Mouse (Mus musculus): Measurements from ENCODE around the gene Wdfy1.

Gene Wdfy1

DNA sequence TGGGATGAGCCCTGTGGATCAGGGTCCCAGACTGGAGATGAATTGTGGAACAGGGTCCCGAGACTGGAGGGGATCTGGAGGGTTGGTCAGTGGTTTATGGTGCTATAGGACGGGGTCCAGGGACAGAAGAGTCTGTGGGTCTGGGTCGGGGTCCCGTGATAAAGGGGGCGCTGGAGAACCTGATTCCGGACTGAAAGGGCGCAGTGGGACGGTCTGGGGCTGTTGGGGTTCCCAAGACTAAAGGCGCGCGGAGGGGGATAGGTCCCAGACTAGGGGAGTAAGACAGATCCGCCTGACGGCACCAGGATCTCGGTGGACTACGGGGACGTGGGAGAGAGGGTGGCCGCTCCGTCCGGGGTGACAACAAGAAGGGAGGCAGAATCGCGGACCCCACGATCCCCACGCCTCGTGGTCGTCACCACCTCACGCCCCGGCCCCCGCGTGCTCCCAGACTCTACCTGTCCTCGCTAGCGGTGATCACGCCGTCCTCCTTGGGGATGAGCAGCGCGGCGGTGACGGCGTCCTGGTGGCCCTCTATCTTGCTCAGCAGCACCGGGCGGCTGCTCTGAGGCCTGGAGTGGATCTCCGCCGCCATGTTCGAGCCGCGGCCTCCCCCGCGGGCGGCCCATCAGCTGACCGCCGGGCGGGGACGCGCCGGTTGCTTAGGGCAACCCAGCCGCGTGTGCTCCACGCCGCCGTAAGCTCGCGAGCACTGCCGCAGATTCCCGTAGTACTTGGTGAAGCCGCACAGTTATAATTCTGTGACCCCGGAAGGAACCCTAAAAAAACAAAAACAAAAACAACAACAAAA is 14.6 kb downstream of the Wdfy1 start:
- DNase-seq (ENCODE audit: low spot score in 2 of 2), result peak in 1 of 2 experiments; percentile 79

- DNase-seq (ENCODE audit: low spot score in 2 of 2), result no peak
Measured at GRCm38 (mm10) chr1:79760656-79761055, 15.3 kb downstream of the Wdfy1 start.

GRCm38 (mm10) chr1:79759436-79759972 is 16.4 kb downstream of the Wdfy1 start:
- DNase-seq (ENCODE audit: low spot score in 2 of 2), result no peak

DNA sequence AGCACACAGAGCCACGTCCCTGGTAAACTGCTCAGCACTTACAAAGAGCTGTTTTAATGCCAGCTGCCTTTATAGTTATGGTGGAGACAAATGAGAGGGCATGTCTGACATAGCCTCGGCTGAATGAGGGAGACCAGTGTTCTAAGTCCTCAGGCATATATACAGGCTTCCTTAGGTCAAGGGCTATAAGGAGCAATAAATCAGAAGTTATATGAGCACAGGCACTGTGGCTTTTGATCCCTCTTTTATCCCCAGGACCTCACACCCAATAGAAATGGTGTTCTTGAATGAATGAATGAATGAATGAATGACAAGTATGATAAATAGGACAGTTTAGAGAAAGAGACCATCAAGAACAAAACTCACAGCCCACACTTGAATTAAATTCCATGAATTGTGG is 16.9 kb downstream of the Wdfy1 start:
- DNase-seq (ENCODE audit: low spot score in 2 of 2), result no peak

DNA sequence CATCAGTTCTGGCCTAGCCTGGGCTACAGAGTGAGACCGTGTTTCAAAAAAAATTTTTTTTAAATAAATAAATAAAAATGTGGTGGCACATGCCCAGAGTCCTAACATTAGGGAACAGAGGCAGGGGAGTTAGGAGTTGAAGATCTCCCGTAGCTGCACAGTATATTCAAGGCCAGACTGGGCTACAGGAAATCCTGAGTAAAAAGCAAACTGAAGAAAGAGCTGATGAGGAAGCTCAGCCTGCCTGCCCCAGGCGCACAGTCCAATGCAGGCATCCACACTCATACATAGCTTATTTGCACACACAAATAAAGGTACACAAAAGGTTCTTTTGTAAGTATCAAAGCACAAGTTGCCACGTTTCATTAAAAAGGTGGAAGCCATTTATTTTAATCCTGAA is 18.3 kb downstream of the Wdfy1 start:
- no peak for DNase-seq (ENCODE audit: low spot score in 2 of 2)

DNA sequence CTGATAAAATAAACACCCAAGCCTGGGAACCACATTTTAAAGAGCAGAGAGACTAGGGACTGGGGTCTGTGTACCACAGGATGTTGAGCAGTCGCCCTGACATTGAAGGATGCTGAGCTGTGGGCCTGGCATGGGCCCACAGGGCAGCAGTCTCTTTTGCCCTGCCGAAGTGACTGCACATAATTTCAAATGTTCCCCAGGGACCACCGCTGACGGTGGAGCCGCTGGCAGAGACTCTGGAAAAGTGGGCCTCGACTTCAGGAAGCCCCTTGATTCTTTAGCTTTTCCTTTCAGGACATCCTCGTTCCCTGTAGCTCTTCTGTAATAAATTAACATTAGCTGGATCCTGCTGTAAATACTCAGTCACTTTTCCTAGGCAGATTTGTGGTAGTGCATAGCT is 18.8 kb downstream of the Wdfy1 start:
- DNase-seq (ENCODE audit: low spot score in 2 of 2), result no peak

- no peak for DNase-seq (ENCODE audit: low spot score in 2 of 2)
Measured at GRCm38 (mm10) chr1:79756417-79756816, 19.5 kb downstream of the Wdfy1 start.

GRCm38 (mm10) chr1:79755376-79755775 is 20.6 kb downstream of the Wdfy1 start:
- DNase-seq (ENCODE audit: low spot score in 2 of 2), result no peak

DNA sequence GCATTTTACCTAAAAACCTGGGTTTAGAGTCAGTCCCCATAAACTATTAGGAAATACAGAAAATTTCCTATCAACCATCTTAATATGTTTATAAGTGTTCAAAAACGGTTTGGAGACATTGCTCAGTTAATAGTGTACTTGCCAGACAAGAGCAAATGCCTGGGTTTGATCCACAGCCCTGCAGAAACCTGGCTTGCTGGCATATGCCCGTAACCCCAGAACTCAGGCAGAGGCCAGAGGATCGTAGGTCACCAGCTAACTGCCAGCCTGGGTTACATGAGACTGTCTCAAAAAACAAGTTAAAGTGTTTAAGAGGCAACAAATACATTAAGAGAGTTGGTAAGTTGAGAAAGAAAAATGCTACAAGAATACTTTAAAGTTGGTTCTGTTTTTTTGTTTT is 21.0 kb downstream of the Wdfy1 start:
- DNase-seq (ENCODE audit: low spot score in 2 of 2), result no peak

DNA sequence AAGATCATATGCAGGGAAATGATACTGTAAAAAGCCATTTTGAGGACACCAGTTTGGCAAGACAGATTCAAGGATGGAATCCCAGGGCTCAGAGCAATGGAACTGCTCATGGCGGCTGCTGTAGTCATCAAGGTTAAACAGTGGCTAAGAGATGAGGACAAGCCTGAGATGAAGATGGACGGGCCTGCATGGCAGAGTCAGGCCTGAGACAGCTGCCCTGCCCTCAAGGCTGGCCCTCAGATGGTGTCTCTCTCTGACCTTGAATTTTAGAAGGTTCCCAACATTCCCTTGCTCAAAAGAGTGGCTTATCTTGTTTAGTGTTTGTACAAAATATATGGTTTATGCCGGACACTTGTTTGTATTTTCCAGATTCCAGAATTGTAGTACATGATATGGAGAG is 22.5 kb downstream of the Wdfy1 start:
- DNase-seq (ENCODE audit: low spot score in 2 of 2), result no peak

DNA sequence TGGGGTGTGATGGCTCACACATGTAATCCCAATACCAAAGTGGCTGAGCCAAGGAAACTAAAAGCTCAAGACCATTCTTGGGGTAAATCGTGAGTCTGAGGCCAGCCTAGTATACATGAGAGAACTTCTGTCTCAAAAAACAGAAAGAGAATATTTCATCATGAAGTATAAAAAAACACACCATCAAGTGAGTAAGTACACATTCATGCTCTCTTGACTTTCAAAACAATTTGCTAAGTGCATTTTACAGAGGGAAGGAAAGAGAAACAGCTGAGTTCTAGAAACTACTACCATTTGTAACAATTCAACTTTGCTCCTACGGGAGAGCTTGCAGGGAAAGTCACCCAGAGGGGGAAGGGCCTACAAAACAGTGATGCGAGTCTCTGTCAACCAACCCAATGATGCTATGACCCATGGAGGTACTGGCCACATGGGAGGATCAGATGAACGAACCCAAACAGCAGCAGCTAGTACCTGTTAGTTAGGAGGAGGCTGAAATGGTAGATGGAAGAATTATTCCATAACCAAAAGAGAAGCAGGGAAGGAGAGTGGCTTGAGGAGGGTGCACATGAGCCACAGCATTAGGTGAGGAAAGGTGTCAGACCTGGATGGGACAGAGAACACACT is 23.1 kb downstream of the Wdfy1 start:
- no peak for DNase-seq (ENCODE audit: low spot score in 2 of 2)

DNA sequence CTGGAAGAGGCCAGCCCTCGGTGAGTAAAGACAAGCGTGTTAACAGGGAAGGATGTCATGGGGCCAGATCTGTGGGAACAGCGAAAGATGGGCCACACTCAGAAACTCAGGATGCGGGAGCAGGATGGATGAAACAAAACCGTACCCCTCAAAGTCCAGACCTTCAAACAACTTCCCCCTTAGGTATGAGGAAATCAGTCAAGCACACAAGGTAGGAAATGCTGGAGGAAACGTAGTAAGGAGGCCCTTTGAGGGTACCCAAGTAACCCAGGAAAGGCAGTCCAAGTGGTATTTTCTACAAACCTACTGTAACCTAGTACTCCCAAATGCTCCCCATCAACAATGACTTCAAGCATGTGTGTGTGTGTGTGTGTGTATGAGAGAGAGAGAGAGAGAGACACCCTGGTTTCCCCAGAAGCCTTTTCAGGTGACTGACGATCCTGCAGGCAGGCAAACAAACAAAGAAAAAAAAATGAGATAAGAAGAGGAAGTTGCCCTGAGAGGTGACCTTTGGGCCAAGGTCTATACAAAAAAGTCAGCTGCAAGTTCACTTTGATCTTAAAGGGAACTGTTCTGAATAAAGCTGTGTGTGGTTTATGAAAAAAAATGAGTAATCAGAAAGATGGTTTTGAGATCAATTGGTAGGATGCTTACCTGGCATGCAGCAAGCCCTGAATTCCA is 23.8 kb downstream of the Wdfy1 start:
- DNase-seq (ENCODE audit: low spot score in 2 of 2), result no peak

GRCm38 (mm10) chr1:79751186-79751585 is 24.8 kb downstream of the Wdfy1 start:
- no peak for DNase-seq (ENCODE audit: low spot score in 2 of 2)

DNA sequence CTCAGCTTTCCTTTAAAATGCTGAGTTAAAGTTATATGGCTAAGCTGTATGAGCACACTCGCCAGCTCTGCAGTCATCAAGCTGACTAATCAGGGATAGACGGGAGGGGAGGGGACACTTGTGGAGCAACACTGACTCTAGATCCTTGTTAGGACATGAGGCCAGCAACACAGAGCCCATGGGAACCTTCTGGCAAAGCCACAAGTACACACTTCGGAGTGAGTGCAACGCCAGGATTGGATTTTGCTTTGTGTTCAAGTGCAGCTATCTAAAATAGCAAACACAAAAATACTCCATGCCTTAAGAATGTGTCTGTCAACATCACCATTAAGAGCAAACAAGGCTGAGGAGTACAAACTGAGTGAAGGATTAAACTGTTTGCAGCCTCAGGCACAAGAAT is 29.9 kb downstream of the Wdfy1 start:
- DNase-seq (ENCODE audit: low spot score in 2 of 2), result no peak

DNA sequence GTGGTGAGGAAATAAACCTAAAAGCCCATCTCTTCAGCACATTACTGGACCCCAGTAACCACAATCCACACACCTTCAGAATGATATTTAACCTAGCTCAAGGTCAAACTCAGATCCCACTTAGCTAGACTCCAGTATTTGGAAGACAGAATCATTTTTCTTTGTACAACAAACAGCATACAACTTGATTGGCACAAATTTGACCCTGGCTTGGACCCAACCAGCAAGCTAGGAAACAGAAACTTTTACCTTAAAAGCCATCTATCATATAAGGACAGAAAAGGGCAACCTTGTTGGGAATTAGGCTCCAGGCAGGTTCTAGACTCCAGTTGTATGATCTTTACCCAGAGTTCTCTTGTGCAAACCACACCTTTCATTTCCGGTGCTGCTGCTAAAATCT is 32.6 kb downstream of the Wdfy1 start:
- no peak for DNase-seq (ENCODE audit: low spot score in 2 of 2)

DNA sequence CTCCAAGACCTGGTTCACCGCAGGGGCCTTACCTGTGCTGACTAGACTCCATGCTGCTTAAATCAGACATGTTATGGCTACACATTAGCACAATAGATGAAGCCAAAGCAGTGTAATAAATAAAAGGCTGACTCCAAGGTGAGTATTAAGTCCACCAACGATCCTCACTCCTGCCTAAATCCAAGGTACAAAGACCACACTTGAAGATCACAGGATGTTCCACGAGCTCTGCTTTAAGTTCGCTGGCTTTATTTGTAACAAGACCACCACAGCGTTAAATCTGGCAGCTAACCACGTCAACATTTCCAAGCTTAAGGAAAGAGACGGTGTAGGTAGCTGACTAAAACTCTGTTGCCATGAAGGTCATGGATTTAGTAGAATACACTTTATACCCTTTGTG is 33.0 kb downstream of the Wdfy1 start:
- DNase-seq (ENCODE audit: low spot score in 2 of 2), result no peak

- no peak for DNase-seq (ENCODE audit: low spot score in 2 of 2)
Measured at GRCm38 (mm10) chr1:79741002-79741401, 34.9 kb downstream of the Wdfy1 start.

DNA sequence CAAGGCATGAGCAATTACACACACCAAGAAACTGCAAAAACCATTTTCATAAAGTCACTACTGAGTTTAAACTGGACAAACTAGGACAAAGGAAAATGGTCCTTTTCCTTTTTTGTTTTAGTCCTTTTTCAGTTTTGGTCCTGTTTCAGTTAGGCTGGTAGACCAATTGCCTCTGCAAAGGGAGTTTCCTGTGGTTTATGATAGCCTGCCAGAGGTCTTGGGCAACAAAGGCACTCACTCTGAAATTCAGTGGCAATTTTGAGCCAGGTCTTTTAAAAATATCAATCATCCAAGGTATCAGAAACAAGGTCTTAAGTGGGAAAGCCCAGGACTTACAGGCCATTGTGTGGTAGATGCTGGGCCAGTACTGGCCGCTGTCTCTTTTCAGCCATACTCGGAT is 36.2 kb downstream of the Wdfy1 start:
- DNase-seq (ENCODE audit: low spot score in 2 of 2), result no peak

DNA sequence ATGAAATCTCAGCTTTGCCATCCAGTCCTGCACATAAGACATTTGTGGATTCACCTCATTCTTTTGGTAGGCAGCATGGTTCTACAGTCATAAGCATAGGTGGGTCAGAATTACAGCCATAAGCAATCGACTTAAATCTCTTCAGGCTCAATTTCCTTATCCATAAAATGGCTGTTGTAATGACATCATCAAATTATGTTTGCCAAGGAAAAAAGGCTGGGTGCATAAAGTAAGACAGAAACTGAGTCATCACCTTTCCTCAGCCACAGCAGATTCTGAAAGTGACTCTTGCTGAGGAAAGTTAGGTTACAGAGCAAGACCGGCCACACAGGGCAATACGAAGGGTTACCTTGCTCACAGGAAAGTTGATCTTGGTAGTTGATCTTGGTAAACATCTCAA is 39.5 kb downstream of the Wdfy1 start:
- no peak for DNase-seq (ENCODE audit: low spot score in 2 of 2)

DNA sequence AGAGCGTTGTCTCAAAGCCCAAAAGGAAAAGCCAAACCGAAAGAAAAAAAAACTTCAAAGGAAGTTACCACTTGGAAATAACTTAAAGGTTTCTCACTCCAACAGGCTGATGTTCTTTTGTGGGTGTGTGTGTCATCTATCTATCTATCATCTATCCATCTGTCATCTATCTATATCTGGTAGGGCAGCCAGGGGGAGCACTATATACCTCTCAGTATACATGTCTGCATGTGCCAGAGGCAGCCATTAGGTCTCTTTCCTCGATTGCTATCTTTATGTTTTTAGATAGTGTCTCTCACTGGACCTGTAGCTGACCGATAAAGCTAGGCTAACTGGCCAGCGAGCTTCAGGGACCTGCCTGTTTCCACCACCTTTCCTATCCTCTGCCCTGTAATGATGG is 41.1 kb downstream of the Wdfy1 start:
- no peak for DNase-seq (ENCODE audit: low spot score in 2 of 2)

DNA sequence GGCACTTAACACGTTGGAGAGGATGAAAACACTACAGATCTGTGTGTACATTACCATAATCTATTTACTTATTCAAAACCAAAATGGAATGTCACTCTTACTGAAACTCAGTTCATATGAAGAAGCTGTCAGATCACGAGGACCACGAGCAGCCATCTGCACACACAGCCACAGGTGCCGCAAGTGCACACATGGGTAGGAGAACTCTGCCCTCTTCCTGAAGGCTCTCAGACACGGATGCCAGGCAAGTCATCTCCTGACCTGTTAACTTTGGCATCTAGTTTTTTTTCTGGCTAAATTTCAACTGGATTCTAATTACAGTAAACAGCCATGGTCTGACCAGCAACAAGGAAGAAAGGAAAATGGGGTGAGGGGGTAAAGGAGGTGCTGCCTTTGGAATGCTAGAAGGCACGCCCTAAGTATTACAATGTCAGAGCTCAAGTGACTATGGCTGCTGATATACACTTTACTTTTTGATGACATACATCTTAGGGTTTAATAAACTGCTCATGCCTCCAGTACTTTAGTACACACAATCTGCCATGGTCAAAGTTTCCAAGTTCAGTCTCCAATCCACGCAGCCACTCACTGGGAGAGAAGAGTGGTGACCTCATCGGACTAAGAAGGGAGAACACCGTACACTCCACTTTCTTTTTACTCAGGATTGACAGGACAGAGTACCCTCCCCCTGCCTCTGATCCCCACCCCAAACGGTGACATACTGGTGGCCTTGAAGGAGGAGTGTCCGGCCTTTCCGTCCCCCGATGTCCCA is 61.6 kb downstream of the Wdfy1 start:
- no peak for DNase-seq (ENCODE audit: low spot score in 2 of 2)

DNA sequence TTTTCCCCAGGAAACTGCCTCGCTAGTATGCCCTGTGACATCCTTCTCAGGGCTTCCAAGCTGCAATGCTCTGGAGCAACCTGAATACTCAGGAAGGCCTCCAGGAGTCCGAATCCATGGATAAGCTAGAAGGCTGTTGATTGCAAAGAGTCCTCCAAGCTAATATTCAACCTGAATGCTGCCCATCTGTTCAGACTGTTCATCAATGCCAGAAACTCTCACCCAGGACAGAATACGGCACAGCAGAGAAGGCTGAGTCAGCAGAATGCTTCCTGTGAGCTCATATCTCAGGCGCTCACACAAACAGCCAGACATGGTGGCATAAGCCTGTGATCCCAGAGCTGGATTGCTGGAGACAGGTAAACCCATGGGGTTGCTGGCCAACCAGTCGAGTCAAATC is 62.9 kb downstream of the Wdfy1 start:
- DNase-seq (ENCODE audit: low spot score in 2 of 2), result no peak

All from left cerebral cortex, adult 9 months (tissue).